Comparison of ENCODE assay signal across 8 mouse cellular contexts in the genomic region with DNA sequence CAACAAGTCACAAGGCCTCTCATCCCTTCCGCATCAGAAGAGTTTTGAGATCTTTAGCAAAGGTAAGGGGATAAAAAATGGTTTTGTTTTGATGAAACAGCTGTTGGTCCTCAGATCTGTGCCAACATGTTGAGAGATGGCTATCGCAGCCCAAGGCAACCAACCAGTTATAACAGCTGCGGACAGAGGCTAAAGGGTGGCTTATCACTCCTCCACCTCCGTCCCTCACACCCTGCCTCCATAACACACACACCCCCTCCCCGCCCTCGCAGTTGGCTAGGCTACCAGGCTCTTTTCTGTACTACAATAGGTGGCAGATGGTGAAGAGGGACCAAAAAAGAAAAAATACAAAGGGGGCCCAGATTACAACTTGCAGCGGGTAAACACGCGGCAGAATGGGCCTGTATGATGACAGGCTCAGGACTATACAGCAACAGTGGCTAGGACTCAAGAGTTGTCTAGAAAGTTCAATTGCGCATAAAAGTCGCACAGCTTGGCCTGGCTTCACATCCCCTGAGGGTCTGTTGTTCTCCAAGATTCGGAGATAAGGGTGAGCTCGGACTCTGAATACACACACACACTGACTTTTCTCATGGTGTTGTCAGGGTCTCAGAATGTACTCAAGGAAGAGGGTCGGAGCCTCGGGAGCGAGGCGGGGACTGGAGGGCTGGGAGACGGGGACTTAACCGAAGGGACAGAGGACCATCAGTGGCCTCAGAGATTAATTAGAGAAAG. TPM values are rescaled to one million over a fixed set of nuclear protein-coding genes. Genes with fewer than 3 reads are reported as not detected.
DNase-seq lines count a peak whose midpoint lies in the region; ATAC-seq lines count a peak whose summit lies in the region.

No protein-coding gene starts in this region.

- no peaks in the 10 kb centered on the region for H3K9me3 ChIP-seq in heart, embryonic 10.5 days
- H3K9me3 ChIP-seq in intestine, embryonic 14.5 days (ENCODE audit: control insufficient read depth, low read length): no peaks in the 10 kb centered on the region
- H3K9me3 ChIP-seq in lung, embryonic 15.5 days: no peaks in the 10 kb centered on the region

- peak overlapping the region; percentile 93 for H3K27ac ChIP-seq in heart, embryonic 10.5 days
- H3K27ac ChIP-seq in intestine, embryonic 14.5 days (ENCODE audit: low read depth): peak overlapping the region; percentile 74
- peak overlapping the region; percentile 81 for H3K27ac ChIP-seq in lung, embryonic 15.5 days

- peak; percentile 88 for DNase-seq in heart, embryonic 10.5 days (ENCODE audit: low spot score)
- no peak for DNase-seq in heart, postnatal 25 days (ENCODE audit: low spot score)
- peak; percentile 64 for DNase-seq in MEL-GATA-1-ER (ENCODE audit: extremely low read depth, low read depth)
- no peak for DNase-seq in intestine, embryonic 14.5 days (ENCODE audit: low spot score)
- peak; percentile 43 for DNase-seq in skeletal muscle tissue, adult 2 months (ENCODE audit: low read depth, low spot score)
- no peak for DNase-seq in right cerebral cortex, adult 18-20 months

- no peaks in the 10 kb centered on the region for H3K27me3 ChIP-seq in heart, embryonic 10.5 days (ENCODE audit: insufficient read depth, poor library complexity, severe bottlenecking)
- no peaks in the 10 kb centered on the region for H3K27me3 ChIP-seq in intestine, embryonic 14.5 days (replicated peaks; ENCODE audit: control insufficient read depth, insufficient read depth, low read length)
- H3K27me3 ChIP-seq in lung, embryonic 15.5 days: no peaks in the 10 kb centered on the region

- H3K36me3 ChIP-seq in heart, embryonic 10.5 days: peaks cover 30% of the 10 kb centered on the region
- H3K36me3 ChIP-seq in intestine, embryonic 14.5 days (ENCODE audit: control insufficient read depth, insufficient read depth, low read length): peaks cover 21% of the 10 kb centered on the region; the same call in 1 of the 2 replicates
- peaks cover 16% of the 10 kb centered on the region for H3K36me3 ChIP-seq in lung, embryonic 15.5 days

- H3K4me1 ChIP-seq in heart, embryonic 10.5 days: peaks cover 81% of the 10 kb centered on the region
- peaks cover 33% of the 10 kb centered on the region for H3K4me1 ChIP-seq in intestine, embryonic 14.5 days (replicated peaks; ENCODE audit: control insufficient read depth, insufficient read depth, low read length)
- peaks cover 77% of the 10 kb centered on the region for H3K4me1 ChIP-seq in lung, embryonic 15.5 days

- ATAC-seq in erythroblast, adult 5-6 weeks (replicated peaks; ENCODE audit: low FRiP score, poor library complexity, severe bottlenecking): peak; percentile 50
- ATAC-seq in intestine, embryonic 14.5 days (replicated peaks; ENCODE audit: low FRiP score, low TSS enrichment, low read depth): peak; percentile 14
- peak; percentile 5; the same call in 1 of the 2 replicates for ATAC-seq in lung, embryonic 15.5 days (ENCODE audit: borderline replicate concordance, extremely low read depth, low FRiP score, low TSS enrichment)

- peak overlapping the region; percentile 66 for H3K4me3 ChIP-seq in heart, embryonic 10.5 days
- peak overlapping the region; percentile 70 for H3K4me3 ChIP-seq in intestine, embryonic 14.5 days (ENCODE audit: low read depth, low read length)
- H3K4me3 ChIP-seq in lung, embryonic 15.5 days: peak overlapping the region; percentile 70

- H3K4me2 ChIP-seq in intestine, embryonic 14.5 days (ENCODE audit: low read length): peak overlapping the region; percentile 70
- H3K4me2 ChIP-seq in lung, embryonic 15.5 days: peak overlapping the region; percentile 73

- intact Hi-C loops in heart, postnatal 25 days (cut with DNase I): loop anchor here (2.0 kb wide), 1 partner anchor 21 kb away; no protein-coding TSS in a partner anchor

- H3K9ac ChIP-seq in intestine, embryonic 14.5 days (ENCODE audit: low read length): peak overlapping the region; percentile 80
- peak overlapping the region; percentile 75 for H3K9ac ChIP-seq in lung, embryonic 15.5 days

- 8% methylated on average over 19 of the region's 19 CpGs for WGBS in heart, embryonic 10.5 days
- WGBS in intestine, embryonic 14.5 days: 11% methylated on average over 19 of the region's 19 CpGs
- WGBS in lung, embryonic 15.5 days: 4% methylated on average over 19 of the region's 19 CpGs

RNA-seq across cellular contexts. Expression of a gene that starts 0.7 kb away (rescaled TPM):
- 26.1 and 34.2 TPM in 2 replicates for polyA plus RNA-seq in heart, embryonic 10.5 days (2016; fragmentation: Nextera tagmentation; extraction: Ambion mirVana)
- 10 to 100 TPM; 25.7 to 29.2 TPM for total RNA-seq in heart, postnatal 25 days (2021)
- 173 and 183 TPM in 2 replicates for total RNA-seq in erythroblast, adult 5-6 weeks (2015; ENCODE audit: low replicate concordance)
- total RNA-seq in erythroblast, adult 5-6 weeks (2017; ENCODE audit: low replicate concordance): 354 and 411 TPM in 2 replicates
- 32.6 and 34.6 TPM in 2 replicates for polyA plus RNA-seq in intestine, embryonic 14.5 days (2014; fragmentation: Nextera tagmentation; extraction: Ambion mirVana)
- 111 and 115 TPM in 2 replicates for polyA plus RNA-seq in lung, embryonic 15.5 days (2015; fragmentation: Nextera tagmentation; extraction: Ambion mirVana)

RNA-seq across cellular contexts. Expression of a gene that starts 32.8 kb away (rescaled TPM):
- 1.1 and 2.0 TPM in 2 replicates for polyA plus RNA-seq in heart, embryonic 10.5 days (2016; fragmentation: Nextera tagmentation; extraction: Ambion mirVana)
- not detected for total RNA-seq in heart, postnatal 25 days (2021)
- total RNA-seq in erythroblast, adult 5-6 weeks (2015; ENCODE audit: low replicate concordance): 1.3 and 2.9 TPM in 2 replicates
- 0.28 TPM in 1 of 2 replicates, not detected in the other for total RNA-seq in erythroblast, adult 5-6 weeks (2017; ENCODE audit: low replicate concordance)
- polyA plus RNA-seq in intestine, embryonic 14.5 days (2014; fragmentation: Nextera tagmentation; extraction: Ambion mirVana): not detected in 2 replicates
- 0.19 and 0.35 TPM in 2 replicates for polyA plus RNA-seq in lung, embryonic 15.5 days (2015; fragmentation: Nextera tagmentation; extraction: Ambion mirVana)

RNA-seq across cellular contexts. Expression of a gene that starts 41.2 kb away (rescaled TPM):
- polyA plus RNA-seq in heart, embryonic 10.5 days (2016; fragmentation: Nextera tagmentation; extraction: Ambion mirVana): 9.5 and 11.2 TPM in 2 replicates
- total RNA-seq in heart, postnatal 25 days (2021): 10 to 100 TPM; 11.6 to 12.1 TPM
- total RNA-seq in erythroblast, adult 5-6 weeks (2015; ENCODE audit: low replicate concordance): not detected in 2 replicates
- not detected in 2 replicates for total RNA-seq in erythroblast, adult 5-6 weeks (2017; ENCODE audit: low replicate concordance)
- polyA plus RNA-seq in intestine, embryonic 14.5 days (2014; fragmentation: Nextera tagmentation; extraction: Ambion mirVana): 8.2 and 10.4 TPM in 2 replicates
- polyA plus RNA-seq in lung, embryonic 15.5 days (2015; fragmentation: Nextera tagmentation; extraction: Ambion mirVana): 193 and 195 TPM in 2 replicates

Comparison
In these comparisons a context has a peak if more than half of its experiments do, and no peak if none do; other contexts are left out.
1. DNase-seq: peak in heart, embryonic 10.5 days (single experiment), MEL-GATA-1-ER (single experiment) and skeletal muscle tissue, adult 2 months (single experiment); none in heart, postnatal 25 days (single experiment), intestine, embryonic 14.5 days (single experiment) and right cerebral cortex, adult 18-20 months (single experiment).
2. RNA of a gene that starts 41.2 kb away (polyA plus RNA-seq): 193 to 195 TPM in lung, embryonic 15.5 days; 9.5 to 11.2 TPM in heart, embryonic 10.5 days and 8.2 to 10.4 TPM in intestine, embryonic 14.5 days; every median in the first group is over 10 times any median in the second.
3. Peak in every context shown above with its lines, with median percentiles within 50 percentile points of each other: H3K27ac ChIP-seq, H3K4me3 ChIP-seq and ATAC-seq.